Mouse (Mus musculus): ENCODE data around the gene Proser3. TPM values are rescaled to one million over a fixed set of nuclear protein-coding genes. Genes with fewer than 3 reads are reported as not detected.

Gene Proser3
- total RNA-seq, 2 experiments from 2014 or later = 2.9 to 3.4 TPM

DNA sequence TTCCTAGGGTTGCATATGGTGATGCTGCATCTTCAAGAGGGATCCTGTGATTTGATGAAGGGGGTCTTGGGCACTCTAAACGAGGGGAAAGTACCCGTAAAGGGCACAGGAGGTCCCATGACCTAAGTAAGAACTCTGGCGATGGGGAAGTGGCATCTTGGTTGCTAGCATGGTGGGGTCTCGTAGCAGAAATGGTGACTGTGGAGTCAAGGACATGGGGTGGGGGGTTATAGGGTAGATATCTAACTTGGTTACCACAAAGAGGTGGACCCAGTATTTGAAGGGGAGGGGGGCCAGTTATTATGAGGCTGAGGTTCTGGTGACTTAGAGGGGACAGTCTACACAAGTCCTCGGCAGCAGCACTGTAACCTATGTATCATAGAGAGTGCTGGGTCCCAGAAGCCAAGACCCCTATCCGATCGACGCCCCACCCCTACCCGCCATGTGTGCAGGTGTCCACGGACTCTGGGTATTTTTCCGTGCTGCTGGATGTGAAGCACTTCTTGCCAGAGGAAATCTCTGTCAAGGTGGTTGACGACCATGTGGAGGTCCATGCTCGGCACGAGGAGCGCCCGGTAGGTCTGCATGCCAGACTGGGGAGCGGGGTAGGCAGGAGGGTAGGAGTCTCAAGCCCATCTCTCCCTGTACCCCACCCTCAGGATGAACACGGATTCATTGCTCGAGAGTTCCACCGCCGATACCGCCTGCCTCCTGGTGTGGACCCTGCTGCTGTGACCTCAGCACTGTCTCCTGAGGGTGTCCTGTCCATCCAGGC lies 1.9 kb upstream of the Proser3 start:
- peak in 1 of 2 experiments; percentile 44 for DNase-seq (ENCODE audit: extremely low spot score in 1 of 2, low spot score in 2 of 2)
- intact Hi-C loops (cut with DNase I) = no loop called here

DNA sequence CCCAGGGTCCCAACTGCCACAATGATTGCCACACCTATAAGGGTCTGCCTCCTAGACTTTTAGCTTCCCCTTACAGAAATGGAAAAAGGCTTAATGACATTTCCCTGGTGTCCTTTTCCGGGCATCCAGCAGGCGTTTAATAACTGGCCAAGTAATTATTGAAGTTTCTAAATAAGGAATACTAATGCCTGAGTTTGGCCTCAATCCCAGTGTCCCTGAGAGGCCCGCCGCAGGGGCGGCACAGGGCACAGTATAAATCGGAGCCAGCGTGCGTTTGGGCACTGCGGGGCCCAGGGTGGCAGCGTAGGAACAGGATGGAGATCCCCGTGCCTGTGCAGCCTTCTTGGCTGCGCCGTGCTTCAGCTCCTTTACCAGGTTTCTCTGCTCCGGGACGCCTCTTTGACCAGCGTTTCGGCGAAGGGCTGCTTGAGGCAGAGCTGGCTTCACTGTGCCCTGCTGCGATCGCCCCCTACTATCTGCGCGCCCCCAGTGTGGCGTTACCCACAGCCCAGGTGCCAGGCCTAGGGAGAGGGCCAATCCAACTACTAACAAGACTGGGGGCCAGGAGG lies 1.0 kb upstream of the Proser3 start:
- intact Hi-C loops (cut with DNase I) = no loop called here
- DNase-seq (ENCODE audit: extremely low spot score in 1 of 2, low spot score in 2 of 2) = peak in 1 of 2 experiments; percentile 53

DNA sequence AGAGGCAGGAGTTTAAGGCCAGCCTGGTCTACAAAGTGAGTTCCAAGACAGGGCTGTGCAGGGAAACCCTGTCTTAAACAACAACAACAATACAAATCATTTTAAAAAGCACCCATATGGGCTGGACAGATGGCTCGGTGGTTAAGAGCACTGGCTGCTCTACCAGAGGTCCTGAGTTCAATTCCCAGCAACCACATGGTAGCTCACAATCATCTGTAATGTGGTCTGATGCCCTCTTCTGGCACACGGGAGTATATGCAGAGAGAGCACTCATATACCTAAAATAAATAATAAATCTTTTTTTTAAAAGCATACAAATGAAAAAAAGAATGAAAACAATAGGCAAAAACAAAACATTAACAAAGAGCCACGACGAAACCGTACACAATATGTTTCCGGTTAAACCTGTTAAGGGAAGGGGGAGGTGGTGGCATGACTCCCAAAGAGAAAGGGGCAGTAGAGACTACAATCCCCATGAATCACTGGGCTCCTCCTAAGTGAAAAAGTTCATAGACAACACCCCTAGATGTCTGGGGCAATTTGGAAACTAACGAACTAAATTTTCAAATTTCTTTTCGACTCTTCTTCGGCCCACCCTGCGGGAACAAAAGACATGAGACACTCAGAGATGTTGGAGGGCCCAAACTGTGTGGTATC lies 526 bp downstream of the Proser3 start:
- DNase-seq (ENCODE audit: extremely low spot score in 1 of 2, low spot score in 2 of 2) = peak in 1 of 2 experiments; percentile 47
- intact Hi-C loops (cut with DNase I) = no loop called here

DNA sequence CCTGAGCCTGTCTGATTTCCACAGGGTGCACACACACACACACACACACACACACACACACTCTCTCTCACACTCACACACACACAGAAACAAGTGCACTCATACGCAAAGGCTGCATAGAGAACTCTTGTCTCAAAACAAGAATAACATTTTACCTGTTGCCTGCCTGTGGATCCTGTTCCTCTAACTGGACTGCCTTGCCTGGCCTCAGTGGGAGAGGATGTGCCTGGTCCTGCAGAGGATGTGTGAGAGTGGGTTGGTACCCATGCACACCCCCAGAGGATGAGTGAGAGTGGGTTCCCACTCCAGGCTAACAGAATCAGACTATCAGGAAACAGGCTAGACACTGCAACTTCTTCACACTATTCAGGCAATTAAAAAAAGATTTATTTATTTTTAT lies 1.5 kb downstream of the Proser3 start:
- intact Hi-C loops (cut with DNase I) = no loop called here
- no peak for DNase-seq (ENCODE audit: extremely low spot score in 1 of 2, low spot score in 2 of 2)

DNA sequence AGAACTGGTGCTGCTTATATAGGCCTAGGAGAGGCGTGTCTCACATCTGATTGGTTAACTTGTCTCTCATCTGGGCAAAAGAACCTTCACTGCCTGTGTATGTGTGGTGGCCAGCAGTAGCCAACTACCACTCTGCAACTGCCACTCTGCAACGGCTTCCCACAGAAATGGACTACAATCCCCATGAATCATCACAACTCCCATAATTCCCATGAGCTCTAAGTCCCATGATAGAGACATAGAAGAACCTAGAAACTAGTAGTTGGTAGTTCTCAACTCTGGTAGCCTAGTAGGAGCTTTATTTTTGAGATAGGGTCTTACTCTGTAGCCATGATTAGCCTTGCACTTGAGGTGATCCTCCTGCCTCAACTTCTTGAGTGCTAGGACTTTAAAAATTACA lies 2.2 kb downstream of the Proser3 start:
- DNase-seq (ENCODE audit: extremely low spot score in 1 of 2, low spot score in 2 of 2) = no peak
- intact Hi-C loops (cut with DNase I) = no loop called here

DNA sequence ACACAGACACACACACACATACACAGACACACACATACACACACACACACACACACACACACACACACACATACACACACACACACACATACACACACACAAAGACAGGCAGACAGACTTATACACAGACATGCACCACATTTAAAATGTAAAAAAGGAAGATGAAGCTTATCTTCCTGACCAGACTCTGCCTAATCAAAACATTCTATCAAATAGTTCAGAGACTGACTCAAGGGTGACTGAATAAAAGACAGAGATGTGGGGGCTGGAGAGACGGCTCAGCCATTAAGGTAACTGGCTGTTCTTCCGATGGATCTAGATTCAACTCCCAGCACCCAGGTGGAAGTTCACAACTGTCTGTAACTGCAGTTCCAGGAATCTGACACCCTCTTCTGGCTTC lies 7.8 kb downstream of the Proser3 start:
- intact Hi-C loops (cut with DNase I) = no loop called here

DNA sequence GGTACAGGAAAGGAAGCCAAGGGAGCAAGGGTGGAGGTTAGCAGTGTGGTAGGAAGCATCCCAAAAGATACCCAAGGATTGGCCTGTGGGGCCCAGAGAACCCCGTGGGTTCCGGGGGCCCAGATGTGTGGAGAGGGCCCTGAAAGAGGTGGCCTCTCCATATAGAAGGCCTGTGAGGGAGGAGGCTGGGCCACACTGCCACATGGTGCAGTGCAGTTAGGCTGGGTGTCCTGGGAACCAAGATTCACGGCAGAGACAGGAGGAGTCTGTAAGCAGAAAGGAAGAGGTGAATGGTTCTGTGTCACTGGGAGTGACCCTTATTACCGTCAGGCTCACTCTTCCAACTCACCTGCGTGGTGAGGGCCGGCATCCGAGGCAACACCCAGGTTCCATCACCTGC lies 11.5 kb downstream of the Proser3 start:
- no peak for DNase-seq (ENCODE audit: extremely low spot score in 1 of 2, low spot score in 2 of 2)
- intact Hi-C loops (cut with DNase I) = no loop called here

More for the DNA sequence above, 7.8 kb downstream of the Proser3 start:
- no peak for DNase-seq (ENCODE audit: extremely low spot score in 1 of 2, low spot score in 2 of 2)

DNA sequence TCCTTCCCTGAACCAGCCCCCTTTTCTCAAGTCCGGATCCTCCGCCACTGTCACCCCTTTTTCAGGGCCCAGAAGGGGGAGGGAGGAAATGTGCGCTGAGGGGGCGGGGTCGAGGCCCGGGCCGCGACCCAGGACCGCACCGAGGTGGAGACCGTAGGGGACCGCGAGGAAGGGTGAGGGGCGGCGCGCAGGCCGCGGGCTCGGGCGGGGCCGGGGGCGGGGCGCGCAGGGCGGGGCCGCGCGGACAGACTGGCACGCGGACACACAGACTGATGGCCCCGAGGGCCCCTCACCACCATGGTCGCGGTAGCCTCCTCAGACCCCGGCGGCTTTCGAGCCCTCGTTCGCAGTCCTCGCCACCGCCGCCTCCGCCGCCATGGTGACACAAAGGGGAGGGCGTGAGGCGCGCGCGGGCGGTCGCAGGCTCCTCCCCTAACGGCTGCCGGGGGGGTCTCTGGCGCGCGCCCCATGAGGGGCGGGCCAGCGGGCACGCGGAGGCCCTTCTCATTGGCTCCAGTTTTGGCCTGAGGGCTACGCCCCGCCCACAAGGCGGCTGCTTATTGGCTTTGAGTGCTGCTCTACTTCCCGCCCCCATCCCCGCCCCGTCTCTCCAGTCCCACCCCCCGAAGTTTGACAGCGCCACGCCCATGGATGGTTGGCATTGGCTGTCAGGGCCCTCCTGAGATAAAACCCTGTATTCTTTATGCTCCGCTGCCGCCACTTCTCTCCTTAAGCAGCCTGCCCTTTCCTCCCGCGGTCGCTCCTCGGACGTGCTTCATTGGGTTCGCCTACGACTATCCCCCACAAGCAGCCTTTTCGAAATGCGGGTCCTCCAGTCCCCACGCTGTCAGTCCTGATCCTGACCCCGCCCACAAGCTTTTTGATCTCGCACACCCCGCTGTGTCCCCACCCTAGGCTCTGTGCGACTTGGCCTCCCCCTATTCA lies 17.2 kb downstream of the Proser3 start, which contains the start of gene Arhgap33:
TSS of gene Arhgap33 (minus strand) at position 428 of the 945 bp plus-strand sequence.
- intact Hi-C loops (cut with DNase I) = loop anchor here (5.0 kb wide), 2 partner anchors 48 to 88 kb away; partner anchors contain the start of gene Aplp1
- peak; percentile 95 to 98 for DNase-seq (ENCODE audit: extremely low spot score in 1 of 2, low spot score in 2 of 2)

DNA sequence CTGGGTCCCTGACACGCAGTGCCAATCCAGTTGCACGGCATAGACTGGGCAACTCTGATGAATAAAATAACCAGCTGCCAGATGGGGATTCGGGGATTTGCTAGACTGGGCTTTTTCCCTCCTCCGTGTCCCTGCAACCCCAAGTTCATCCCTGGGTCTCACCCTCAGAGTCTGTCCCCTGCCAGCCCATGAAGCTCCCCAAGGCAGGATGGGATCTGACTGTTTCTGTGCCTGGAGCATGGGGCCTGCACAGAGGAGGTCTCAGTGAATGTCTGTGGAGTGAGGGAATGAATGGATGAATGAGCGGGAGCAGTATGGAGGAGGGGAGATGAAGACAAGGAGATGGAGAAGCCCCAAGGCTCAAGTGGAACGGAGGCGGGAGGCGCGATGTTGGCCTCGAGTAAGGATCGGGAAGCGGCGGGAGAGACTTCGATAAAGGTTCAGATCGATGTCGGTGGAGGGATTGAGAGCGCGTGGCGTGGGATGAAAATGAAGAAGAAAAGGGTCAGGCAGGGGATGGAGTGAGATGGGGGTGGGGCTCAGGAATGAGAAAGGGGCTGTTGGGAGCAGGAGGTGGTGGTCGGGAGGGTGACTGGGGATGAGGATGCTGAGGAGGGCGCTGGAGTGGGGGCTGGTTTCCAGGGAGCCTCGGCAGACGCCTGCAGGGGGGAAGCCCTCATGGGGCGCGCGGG lies 18.0 kb downstream of the Proser3 start:
- intact Hi-C loops (cut with DNase I) = loop anchor here (5.0 kb wide), 2 partner anchors 47 to 87 kb away; partner anchors contain the start of gene Aplp1
- DNase-seq (ENCODE audit: extremely low spot score in 1 of 2, low spot score in 2 of 2) = peak in 1 of 2 experiments; percentile 65

DNA sequence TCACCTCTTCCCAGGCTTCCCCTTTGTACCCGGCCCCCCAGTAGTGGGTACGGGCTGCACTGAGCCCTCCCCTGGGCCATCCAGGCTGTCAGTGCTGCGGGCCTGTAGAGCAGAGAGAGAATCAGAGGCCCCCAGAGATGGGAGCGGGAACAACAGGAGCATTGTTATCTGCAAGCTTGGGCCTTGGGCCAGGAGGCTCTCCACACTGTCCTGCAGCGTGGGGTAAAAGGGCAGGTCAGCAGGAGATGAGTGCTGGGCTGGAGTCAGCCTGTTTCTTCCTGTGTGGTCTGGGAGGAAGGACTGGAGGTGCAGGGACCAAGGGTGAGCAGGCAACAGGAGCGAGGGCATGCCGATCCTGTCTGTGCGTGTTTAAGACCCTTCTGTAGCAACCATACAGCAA lies 19.2 kb downstream of the Proser3 start:
- DNase-seq (ENCODE audit: extremely low spot score in 1 of 2, low spot score in 2 of 2) = peak in 1 of 2 experiments; percentile 73
- intact Hi-C loops (cut with DNase I) = loop anchor here (5.0 kb wide), 2 partner anchors 46 to 86 kb away; partner anchors contain the start of gene Aplp1

DNA sequence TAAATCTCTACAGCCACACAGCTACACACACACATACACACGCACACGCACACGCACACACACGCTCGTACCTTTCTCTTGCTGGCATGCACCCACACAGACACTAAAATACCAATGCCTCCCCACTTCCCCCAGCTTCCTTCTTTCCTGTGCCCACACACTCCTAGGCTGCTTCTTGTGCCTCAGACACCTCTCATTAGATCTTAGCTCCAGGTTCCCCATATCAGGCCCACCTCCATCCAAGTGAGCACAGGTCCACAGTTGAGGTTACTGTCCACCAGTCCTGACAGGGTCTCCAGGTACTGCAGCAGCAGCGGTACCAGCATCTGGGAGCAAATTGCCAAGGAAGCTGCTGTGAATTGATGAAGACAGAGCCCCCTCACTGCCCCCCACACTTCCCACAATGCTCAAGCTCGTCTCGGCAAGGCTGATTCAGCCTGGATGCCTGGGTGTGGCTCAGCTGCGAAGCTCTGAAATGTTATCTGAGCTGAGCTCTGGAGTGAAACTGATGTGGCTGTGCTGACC lies 20.7 kb downstream of the Proser3 start:
- intact Hi-C loops (cut with DNase I) = loop anchor here (5.0 kb wide), 2 partner anchors 44 to 84 kb away; partner anchors contain the start of gene Aplp1
- DNase-seq (ENCODE audit: extremely low spot score in 1 of 2, low spot score in 2 of 2) = no peak

DNA sequence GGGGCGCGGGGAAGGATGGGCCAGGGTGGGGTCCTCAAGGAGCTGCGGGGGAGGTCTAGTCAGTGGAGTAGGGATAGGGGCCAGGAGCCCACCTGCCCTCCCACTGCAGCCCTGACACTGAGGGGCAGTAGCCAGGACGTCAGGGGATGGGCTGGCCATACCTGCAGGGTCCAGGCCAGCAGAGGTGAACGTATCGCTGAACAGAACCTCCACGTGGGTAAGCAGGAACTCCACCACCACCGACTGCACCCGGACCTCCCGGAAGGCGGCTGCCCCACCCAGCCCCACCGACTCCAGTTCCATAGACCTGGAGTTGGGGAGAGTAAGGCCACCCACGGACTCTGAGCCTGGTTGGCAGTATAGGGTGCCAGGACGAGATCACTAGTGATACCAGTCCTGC lies 25.1 kb downstream of the Proser3 start:
- DNase-seq (ENCODE audit: extremely low spot score in 1 of 2, low spot score in 2 of 2) = no peak
- intact Hi-C loops (cut with DNase I) = no loop called here

DNA sequence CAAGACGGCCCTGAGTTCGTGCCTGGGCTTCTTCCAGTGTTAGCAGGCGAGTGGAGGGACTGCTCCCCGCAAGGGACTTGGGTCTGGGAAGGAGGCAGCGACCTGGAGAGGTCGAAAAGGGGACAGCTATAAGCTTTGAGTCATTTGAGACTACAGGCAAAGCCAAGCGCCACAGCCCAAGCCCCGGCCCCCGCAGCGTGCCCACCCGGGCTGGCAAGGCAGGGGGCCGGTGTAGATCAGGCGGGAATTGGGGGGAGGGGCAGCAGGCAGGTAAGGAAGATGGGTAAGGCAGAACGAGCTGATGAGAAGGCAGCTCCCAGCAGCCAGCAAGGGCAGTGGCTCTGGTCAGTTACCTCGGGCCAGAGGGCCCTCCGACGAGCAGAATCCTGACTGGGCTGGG lies 25.7 kb downstream of the Proser3 start:
- intact Hi-C loops (cut with DNase I) = no loop called here
- DNase-seq (ENCODE audit: extremely low spot score in 1 of 2, low spot score in 2 of 2) = no peak

DNA sequence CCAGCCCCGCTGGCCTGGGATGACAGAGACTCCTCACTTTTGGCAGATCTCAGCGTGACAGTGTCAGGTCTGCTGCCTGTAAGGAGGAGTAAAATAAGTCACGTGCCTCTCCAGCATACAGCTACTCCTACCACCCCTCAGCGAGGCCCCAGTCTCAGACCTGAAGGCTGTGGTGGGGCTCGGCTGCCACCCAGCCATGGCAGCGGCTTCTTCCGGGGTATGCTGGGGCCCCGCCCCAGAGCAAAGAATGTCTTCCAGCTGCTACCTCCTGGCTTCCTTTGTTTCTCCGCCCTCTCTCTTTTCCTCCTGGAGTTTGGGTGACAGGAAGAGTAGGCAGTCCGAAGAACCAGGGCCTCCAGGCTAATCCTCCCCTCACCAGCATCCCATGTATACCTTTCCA lies 26.1 kb downstream of the Proser3 start:
- DNase-seq (ENCODE audit: extremely low spot score in 1 of 2, low spot score in 2 of 2) = no peak
- intact Hi-C loops (cut with DNase I) = no loop called here

DNA sequence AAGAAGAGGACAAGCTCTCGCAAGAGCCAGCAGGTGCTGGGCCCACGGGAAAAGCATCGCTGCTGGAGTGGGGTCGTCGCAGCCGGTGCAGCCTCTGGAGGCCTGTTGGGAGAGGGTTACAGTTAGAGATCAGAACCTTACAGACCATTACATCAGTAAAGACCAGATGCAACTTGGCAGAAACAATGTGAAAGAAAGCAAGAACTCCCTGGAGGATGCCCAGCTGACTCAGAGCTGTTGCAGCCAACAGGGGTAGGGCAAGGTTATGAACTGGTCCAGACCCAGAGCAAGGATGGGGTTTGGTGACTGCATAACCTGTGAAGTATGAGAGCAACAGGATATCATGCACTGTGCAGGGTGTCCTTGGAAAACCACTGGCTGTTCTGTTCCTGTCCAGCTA lies 27.6 kb downstream of the Proser3 start:
- DNase-seq (ENCODE audit: extremely low spot score in 1 of 2, low spot score in 2 of 2) = no peak
- intact Hi-C loops (cut with DNase I) = no loop called here

DNA sequence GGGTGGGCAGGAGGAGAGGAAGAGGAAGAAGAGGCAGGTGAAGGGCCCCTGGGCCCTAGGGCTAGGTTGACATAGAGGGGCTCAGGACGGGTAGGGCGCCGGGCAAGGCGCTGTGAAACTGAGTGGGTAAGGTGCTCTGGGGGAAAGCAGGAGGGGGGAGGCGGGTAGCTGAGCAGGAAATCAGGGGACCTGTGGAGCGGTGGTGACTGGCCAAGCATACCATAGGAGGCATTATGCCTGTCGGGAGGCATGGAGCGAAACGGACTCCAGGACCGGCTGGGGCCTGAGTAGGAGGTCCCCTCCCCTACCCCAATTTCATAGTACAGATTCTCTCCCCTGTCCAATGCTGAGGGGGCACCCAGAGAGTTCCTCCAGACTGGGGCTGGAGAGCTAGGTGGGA lies 29.2 kb downstream of the Proser3 start:
- no peak for DNase-seq (ENCODE audit: extremely low spot score in 1 of 2, low spot score in 2 of 2)
- intact Hi-C loops (cut with DNase I) = no loop called here

DNA sequence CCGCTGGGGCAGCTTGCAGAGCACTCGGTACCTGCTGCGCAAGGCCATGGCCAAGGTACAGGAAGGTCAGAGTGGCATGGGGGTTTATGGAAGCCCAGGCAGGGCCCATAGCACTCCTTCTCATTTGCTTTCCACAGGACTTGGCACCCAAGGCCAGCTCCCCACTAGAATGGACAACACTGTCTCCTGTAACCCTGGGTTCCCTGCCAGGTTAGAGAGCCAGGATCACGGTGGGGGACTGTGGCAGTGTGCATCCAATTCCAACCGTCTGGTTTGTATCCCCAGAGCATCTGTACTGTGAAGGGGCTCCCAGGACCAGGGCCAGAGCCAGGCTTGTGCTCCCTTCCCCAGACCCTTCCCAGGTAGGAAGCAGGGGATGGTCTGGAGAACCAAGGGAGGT lies 31.2 kb downstream of the Proser3 start:
- DNase-seq (ENCODE audit: extremely low spot score in 1 of 2, low spot score in 2 of 2) = no peak
- intact Hi-C loops (cut with DNase I) = no loop called here

DNA sequence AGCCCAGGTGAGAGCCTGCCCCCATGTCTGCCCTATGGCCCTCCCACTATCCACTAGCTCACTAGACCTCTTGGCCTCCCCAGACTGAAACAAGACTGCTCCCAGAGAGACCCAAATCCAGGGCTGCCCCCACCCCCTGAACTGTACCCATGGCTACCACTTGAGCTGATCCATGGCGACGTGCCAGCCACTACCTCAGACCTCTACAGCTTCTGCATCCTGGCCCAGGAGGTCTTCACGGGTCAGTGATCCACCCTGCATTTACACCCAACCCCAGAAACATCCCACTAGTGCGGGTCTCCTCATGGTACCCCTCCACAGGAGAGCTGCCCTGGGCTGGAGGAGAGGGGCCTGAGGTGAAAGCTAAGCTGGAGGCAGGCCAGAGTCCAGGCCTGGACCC lies 31.7 kb downstream of the Proser3 start:
- DNase-seq (ENCODE audit: extremely low spot score in 1 of 2, low spot score in 2 of 2) = peak in 1 of 2 experiments; percentile 60

More for the DNA sequence above, 31.7 kb downstream of the Proser3 start:
- intact Hi-C loops (cut with DNase I) = no loop called here

Data from left cerebral cortex, postnatal 10 days (tissue).